Mouse (Mus musculus) spleen, postnatal 10 days (tissue): ENCODE data around the gene Eme2.

Source experiments
- DNase-seq, 2 experiments: peaks; one replicate each; pipeline ENCODE4 v3.0.0; 2021 to 2022; ENCODE audit warnings: low spot score in 2 of 2

The Eme2 gene

GRCm38 (mm10) chr17:24896241-24896992 lies 1.5 kb upstream of the Eme2 start, which contains the start of gene Nme3:
Nme3 (plus strand) TSS chr17:24896500.
- DNase-seq = peak; percentile 82 to 87

- no peak for DNase-seq
Observed at GRCm38 (mm10) chr17:24895571-24896240, 819 bp upstream of the Eme2 start.

GRCm38 (mm10) chr17:24894061-24894994 lies 559 bp downstream of the Eme2 start:
- peak; percentile 59 to 82 for DNase-seq

GRCm38 (mm10) chr17:24893276-24893675 lies 1.6 kb downstream of the Eme2 start:
- no peak for DNase-seq

GRCm38 (mm10) chr17:24892785-24893184 lies 2.1 kb downstream of the Eme2 start:
- no peak for DNase-seq

- no peak for DNase-seq
Observed at GRCm38 (mm10) chr17:24891321-24891720, 3.6 kb downstream of the Eme2 start.

- DNase-seq = no peak
Observed at GRCm38 (mm10) chr17:24890151-24891092, 4.5 kb downstream of the Eme2 start.

- no peak for DNase-seq
Observed at GRCm38 (mm10) chr17:24888862-24889261, 6.0 kb downstream of the Eme2 start.

- no peak for DNase-seq
Observed at GRCm38 (mm10) chr17:24887291-24888080, 7.4 kb downstream of the Eme2 start.

GRCm38 (mm10) chr17:24886932-24887271 lies 8.0 kb downstream of the Eme2 start:
- DNase-seq = no peak

- peak; percentile 93 to 98 for DNase-seq
Observed at GRCm38 (mm10) chr17:24886134-24886931, 8.6 kb downstream of the Eme2 start, which contains the start of the genes Nubp2 and Spsb3. Nubp2 (minus strand) TSS chr17:24886349. Spsb3 (plus strand) TSS chr17:24886643.

GRCm38 (mm10) chr17:24885356-24886133 lies 9.3 kb downstream of the Eme2 start:
- DNase-seq = no peak

GRCm38 (mm10) chr17:24884391-24884790 lies 10.5 kb downstream of the Eme2 start:
- no peak for DNase-seq

GRCm38 (mm10) chr17:24881738-24882440 lies 13.0 kb downstream of the Eme2 start:
- DNase-seq = peak; percentile 52 to 69

GRCm38 (mm10) chr17:24878531-24878930 lies 16.4 kb downstream of the Eme2 start:
- no peak for DNase-seq

GRCm38 (mm10) chr17:24878117-24878397 lies 16.8 kb downstream of the Eme2 start:
- DNase-seq = no peak

- DNase-seq = no peak
Observed at GRCm38 (mm10) chr17:24877336-24878116, 17.4 kb downstream of the Eme2 start.
